Mouse (Mus musculus): ENCODE measurements around the gene Srrm2. TPM values are rescaled to one million over a fixed set of nuclear protein-coding genes. Genes with fewer than 3 reads are reported as not detected.

The Srrm2 gene
- polyA plus RNA-seq, 1 experiment: 286 TPM

DNA sequence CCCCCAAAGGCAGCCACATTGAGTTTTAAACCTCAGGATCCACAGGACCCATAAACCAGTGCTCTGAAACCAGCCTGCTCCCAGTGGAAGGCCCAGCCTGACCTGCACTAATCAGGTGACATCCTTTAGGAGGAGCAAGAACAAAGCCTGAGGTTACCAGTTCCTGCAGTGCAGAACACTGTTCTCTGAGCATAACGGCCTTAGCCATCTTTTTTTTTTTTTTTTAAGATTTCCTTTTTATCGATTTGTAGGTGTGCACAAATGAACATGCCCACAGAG, 686 bp downstream of the Srrm2 start:
- Histone ChIP-seq H3K4me1 (ENCODE audit: control insufficient read depth, insufficient read depth, low read length) (peaks cover 8% of the 10 kb centered on the region), H3K36me3 (ENCODE audit: control insufficient read depth, insufficient read depth, low read length) (no peaks in the 10 kb centered on the region), H3K27me3 (ENCODE audit: control insufficient read depth, insufficient read depth, low read length) (no peaks in the 10 kb centered on the region), H3K27ac (ENCODE audit: control insufficient read depth, insufficient read depth, low read depth, low read length) (no peak overlapping the region), H3K4me3 (ENCODE audit: control insufficient read depth, low read depth, low read length) (no peak overlapping the region)
- TF ChIP-seq CTCF (IDR thresholded peaks at IDR 0.05; ENCODE audit: control insufficient read depth, insufficient read depth, insufficient replicate concordance, low read depth, low read length) (no peak), POLR2A (IDR thresholded peaks at IDR 0.05; ENCODE audit: control insufficient read depth, low read depth, low read length) (no peak)

DNA sequence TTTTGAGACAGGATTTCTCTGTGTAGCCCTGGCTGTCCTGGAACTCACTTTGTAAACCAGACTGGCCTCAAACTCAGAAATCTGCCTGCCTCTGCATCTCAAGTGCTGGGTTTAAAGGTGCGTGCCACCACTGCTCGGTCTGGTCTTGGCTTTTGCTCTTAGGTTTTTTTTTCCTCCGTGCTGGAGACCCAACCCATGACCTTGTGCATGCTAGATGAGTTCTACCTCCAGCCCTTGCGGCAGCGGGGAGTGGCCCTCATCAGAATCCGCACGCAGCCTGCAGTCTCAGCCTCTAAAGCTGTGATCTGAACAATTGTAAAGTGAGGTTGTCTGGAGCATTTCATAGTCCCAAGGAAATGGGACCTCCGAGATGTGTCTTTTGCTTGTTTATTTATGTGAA, 5.0 kb downstream of the Srrm2 start:
- Histone ChIP-seq H3K4me1 (ENCODE audit: control insufficient read depth, insufficient read depth, low read length) (peaks cover 5% of the 10 kb centered on the region), H3K36me3 (ENCODE audit: control insufficient read depth, insufficient read depth, low read length) (no peaks in the 10 kb centered on the region), H3K27me3 (ENCODE audit: control insufficient read depth, insufficient read depth, low read length) (no peaks in the 10 kb centered on the region), H3K27ac (ENCODE audit: control insufficient read depth, insufficient read depth, low read depth, low read length) (no peak overlapping the region), H3K4me3 (ENCODE audit: control insufficient read depth, low read depth, low read length) (no peak overlapping the region)
- TF ChIP-seq CTCF (IDR thresholded peaks at IDR 0.05; ENCODE audit: control insufficient read depth, insufficient read depth, insufficient replicate concordance, low read depth, low read length): no peak
- no peak for TF ChIP-seq POLR2A (IDR thresholded peaks at IDR 0.05; ENCODE audit: control insufficient read depth, low read depth, low read length)

DNA sequence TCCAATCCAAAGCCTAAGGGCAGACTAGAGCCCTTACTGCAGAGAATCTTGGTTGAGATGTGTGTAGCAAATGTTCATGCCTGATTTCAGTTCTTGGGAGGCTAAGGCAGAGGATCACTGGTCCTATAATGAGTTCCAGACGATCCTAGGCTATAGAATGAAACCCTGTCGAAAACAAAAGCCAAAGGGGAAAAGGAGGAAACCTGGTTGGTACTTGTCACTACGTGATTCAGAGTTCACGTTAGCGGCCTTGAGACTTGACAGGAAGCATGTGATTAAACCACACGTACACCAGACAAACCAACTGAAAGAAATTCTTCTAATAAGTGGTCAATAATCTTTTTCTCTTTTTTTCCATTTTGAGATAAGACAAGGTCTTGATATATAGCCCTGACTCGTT, 7.0 kb downstream of the Srrm2 start:
- TF ChIP-seq CTCF (IDR thresholded peaks at IDR 0.05; ENCODE audit: control insufficient read depth, insufficient read depth, insufficient replicate concordance, low read depth, low read length): no peak
- no peak for TF ChIP-seq POLR2A (IDR thresholded peaks at IDR 0.05; ENCODE audit: control insufficient read depth, low read depth, low read length)
- Histone ChIP-seq H3K4me3 (ENCODE audit: control insufficient read depth, low read depth, low read length) (no peak overlapping the region), H3K36me3 (ENCODE audit: control insufficient read depth, insufficient read depth, low read length) (no peaks in the 10 kb centered on the region), H3K4me1 (ENCODE audit: control insufficient read depth, insufficient read depth, low read length) (peaks cover 4% of the 10 kb centered on the region; the same call in 1 of the 2 replicates), H3K27ac (ENCODE audit: control insufficient read depth, insufficient read depth, low read depth, low read length) (no peak overlapping the region), H3K27me3 (ENCODE audit: control insufficient read depth, insufficient read depth, low read length) (no peaks in the 10 kb centered on the region)

DNA sequence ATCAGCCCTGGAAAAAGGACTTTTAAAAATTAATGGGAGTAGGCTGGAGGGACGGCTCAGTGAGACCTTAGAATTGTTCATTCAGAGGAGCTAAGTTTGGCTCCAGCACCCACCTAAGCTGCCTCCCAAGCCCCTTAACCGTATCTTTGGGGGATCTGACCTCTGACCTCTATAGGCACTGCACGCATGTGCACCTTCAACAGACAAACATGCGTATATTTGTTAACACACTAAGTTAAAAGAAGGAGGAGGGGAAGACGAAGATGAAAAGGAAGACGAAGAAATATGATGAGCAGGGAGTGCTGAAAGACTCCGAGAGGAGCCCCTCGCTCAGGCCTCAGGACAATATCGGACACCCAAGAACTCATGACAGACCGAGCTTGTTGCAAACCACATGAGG, 11.3 kb downstream of the Srrm2 start:
- peaks cover 4% of the 10 kb centered on the region for H3K4me1 ChIP-seq (ENCODE audit: control insufficient read depth, insufficient read depth, low read length)
- no peaks in the 10 kb centered on the region for H3K36me3 ChIP-seq (ENCODE audit: control insufficient read depth, insufficient read depth, low read length)
- peak overlapping the region; percentile 70 for H3K4me3 ChIP-seq (ENCODE audit: control insufficient read depth, low read depth, low read length)
- no peak overlapping the region for H3K27ac ChIP-seq (ENCODE audit: control insufficient read depth, insufficient read depth, low read depth, low read length)
- no peaks in the 10 kb centered on the region for H3K27me3 ChIP-seq (ENCODE audit: control insufficient read depth, insufficient read depth, low read length)
- no peak for TF ChIP-seq POLR2A (IDR thresholded peaks at IDR 0.05; ENCODE audit: control insufficient read depth, low read depth, low read length)
- TF ChIP-seq CTCF (IDR thresholded peaks at IDR 0.05; ENCODE audit: control insufficient read depth, insufficient read depth, insufficient replicate concordance, low read depth, low read length): no peak

DNA sequence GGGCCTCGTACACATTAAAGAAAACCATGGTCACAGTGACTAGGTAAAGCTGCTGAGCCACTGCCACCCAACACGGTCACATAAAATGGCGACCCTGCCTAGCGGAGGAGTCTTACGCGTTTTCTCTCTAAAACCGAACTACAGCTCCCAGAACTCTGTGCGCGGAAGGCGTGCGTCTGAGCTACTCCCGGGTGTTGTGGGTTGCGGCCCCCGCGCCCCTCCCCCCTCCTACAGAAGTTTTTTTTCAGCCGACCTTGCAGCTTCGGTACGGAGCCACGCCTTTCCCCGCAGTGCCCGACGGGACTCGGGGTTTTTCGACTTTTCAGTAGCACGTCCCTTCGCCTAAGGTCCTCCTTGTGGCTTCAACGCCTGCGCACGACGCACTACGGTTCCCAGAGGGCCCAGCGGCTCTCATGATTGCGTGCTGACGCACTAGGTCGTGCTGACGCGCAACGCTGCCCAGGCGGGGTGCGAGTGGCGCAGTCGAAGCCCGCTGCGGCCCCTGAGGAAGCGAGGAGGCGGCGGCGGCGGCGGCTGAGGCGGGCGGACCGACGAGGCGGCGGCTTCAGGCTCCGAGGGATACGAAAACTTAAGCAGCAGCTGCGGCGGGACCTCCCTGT, 12.5 kb downstream of the Srrm2 start:
- H3K4me3 ChIP-seq (ENCODE audit: control insufficient read depth, low read depth, low read length): peak overlapping the region; percentile 87
- TF ChIP-seq CTCF (IDR thresholded peaks at IDR 0.05; ENCODE audit: control insufficient read depth, insufficient read depth, insufficient replicate concordance, low read depth, low read length) (no peak), POLR2A (IDR thresholded peaks at IDR 0.05; ENCODE audit: control insufficient read depth, low read depth, low read length) (peak; percentile 87)

DNA sequence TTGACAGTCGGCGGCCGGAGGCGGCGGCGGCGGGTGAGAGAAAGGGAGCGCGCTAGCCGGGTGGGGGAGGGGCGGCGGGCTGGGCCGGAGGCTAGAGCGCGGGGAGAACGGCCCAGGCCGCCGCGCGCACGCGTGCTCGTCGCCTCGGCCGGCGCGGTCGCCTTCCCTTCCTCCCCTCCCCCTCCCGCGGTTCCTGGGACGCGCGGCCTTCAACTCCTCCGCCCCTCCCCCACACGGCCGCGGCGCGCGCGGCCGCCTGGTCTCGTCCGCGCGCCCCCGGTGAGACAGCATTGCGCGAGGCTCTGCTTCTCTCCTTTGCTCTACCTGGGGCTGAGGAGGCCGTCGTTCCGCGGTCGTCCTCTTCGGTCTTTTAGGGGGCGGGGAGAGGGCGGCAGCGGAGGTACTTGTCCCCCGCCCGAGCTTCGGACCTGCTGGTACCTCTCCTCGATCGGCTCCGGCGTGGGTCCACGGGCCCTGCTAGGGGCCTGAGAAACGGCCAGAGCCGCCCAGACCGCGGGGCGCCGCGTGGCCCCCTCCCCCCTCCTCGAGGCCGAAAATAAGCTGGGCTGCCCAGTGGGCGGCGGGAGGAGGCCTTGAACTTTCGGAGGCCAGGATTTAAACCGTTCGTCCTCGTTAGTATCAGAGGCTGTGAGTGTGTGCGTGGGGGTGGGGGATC, 13.2 kb downstream of the Srrm2 start:
- Histone ChIP-seq H3K27me3 (ENCODE audit: control insufficient read depth, insufficient read depth, low read length) (no peaks in the 10 kb centered on the region), H3K27ac (ENCODE audit: control insufficient read depth, insufficient read depth, low read depth, low read length) (peak overlapping the region; percentile 96), H3K4me1 (ENCODE audit: control insufficient read depth, insufficient read depth, low read length) (peaks cover 7% of the 10 kb centered on the region), H3K36me3 (ENCODE audit: control insufficient read depth, insufficient read depth, low read length) (peaks cover 2% of the 10 kb centered on the region), H3K4me3 (ENCODE audit: control insufficient read depth, low read depth, low read length) (peak overlapping the region; percentile 87)
- no peak for TF ChIP-seq CTCF (IDR thresholded peaks at IDR 0.05; ENCODE audit: control insufficient read depth, insufficient read depth, insufficient replicate concordance, low read depth, low read length)
- TF ChIP-seq POLR2A (IDR thresholded peaks at IDR 0.05; ENCODE audit: control insufficient read depth, low read depth, low read length): no peak; the same call in 1 of the 2 replicates

More for the DNA sequence above, 12.5 kb downstream of the Srrm2 start:
- Histone ChIP-seq H3K4me1 (ENCODE audit: control insufficient read depth, insufficient read depth, low read length) (peaks cover 7% of the 10 kb centered on the region), H3K36me3 (ENCODE audit: control insufficient read depth, insufficient read depth, low read length) (peaks cover 1% of the 10 kb centered on the region; the same call in 1 of the 2 replicates), H3K27ac (ENCODE audit: control insufficient read depth, insufficient read depth, low read depth, low read length) (peak overlapping the region; percentile 96), H3K27me3 (ENCODE audit: control insufficient read depth, insufficient read depth, low read length) (no peaks in the 10 kb centered on the region)

DNA sequence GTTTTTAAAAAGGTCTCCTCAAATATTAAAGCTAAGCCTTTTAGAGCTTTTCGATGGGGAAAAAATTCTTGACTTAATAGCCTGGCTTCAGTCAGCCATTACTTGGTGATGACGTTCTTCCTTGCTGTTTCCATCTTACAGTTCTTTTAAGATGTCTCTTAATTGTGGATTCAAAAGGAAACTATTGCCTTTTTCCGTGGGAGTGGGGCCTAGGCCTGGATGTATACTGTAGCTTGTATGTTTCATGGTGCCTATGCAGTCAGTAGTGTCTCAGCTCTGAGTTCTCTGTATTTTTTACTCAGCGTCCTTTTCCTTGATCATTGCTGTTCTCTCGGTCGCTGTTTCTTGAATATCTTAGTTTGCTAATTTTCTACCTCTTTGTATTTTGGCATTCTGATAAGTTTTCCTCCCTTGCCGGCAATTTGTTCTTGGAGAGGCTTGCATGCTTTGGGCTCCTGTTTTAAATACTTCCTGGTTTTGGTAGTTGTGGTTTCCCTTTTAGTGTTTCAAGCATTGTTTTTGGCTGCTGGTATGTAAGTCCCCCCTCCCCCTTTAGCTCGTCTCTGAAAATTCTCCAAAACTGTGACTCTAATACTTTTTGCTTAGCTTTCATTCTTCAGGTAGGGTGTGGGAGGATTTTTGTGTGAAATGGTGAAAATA, 14.2 kb downstream of the Srrm2 start:
- Histone ChIP-seq H3K4me3 (ENCODE audit: control insufficient read depth, low read depth, low read length) (peak overlapping the region; percentile 87), H3K27ac (ENCODE audit: control insufficient read depth, insufficient read depth, low read depth, low read length) (no peak overlapping the region; the same call in 1 of the 2 replicates), H3K4me1 (ENCODE audit: control insufficient read depth, insufficient read depth, low read length) (peaks cover 7% of the 10 kb centered on the region), H3K36me3 (ENCODE audit: control insufficient read depth, insufficient read depth, low read length) (peaks cover 4% of the 10 kb centered on the region), H3K27me3 (ENCODE audit: control insufficient read depth, insufficient read depth, low read length) (no peaks in the 10 kb centered on the region)
- TF ChIP-seq POLR2A (IDR thresholded peaks at IDR 0.05; ENCODE audit: control insufficient read depth, low read depth, low read length) (no peak), CTCF (IDR thresholded peaks at IDR 0.05; ENCODE audit: control insufficient read depth, insufficient read depth, insufficient replicate concordance, low read depth, low read length) (no peak)
